Mouse (Mus musculus) lung, adult 2 months (tissue): ENCODE measurements at regions not wholly inside any gene's neighbourhood (a gene's known extent, or its start where the extent isn't known, plus 50 kb on each side); places are given as distances from the start of the nearest gene placed in this dataset.

ENCODE experiments used
- CTCF ChIP-seq: fragments of 200-500 bp; IDR thresholded peaks from 2 replicates; pipeline ENCODE4 v1.5.1; 2011; ENCODE audit warnings: mild to moderate bottlenecking, low read length, control low read depth; ENCODE audit not compliant: insufficient read depth
- POLR2A ChIP-seq: fragments of 200-500 bp; IDR thresholded peaks from 2 replicates; pipeline ENCODE4 v1.6.1; 2011; ENCODE audit warnings: low read depth, mild to moderate bottlenecking, control low read depth, low read length, borderline replicate concordance; ENCODE audit errors: extremely low read depth

GRCm38 (mm10) chr12:71401621-71402416 is 92.1 kb downstream of the Dact1 start:
- TF ChIP-seq POLR2A (no peak), CTCF (no peak)
